Comparison of ENCODE assay signal across 28 mouse cellular contexts in genomic region chr1:190630193-190630592, GRCm38 (mm10).
"Had no signal": no experiment of that assay in that cellular context is flagged by ENCODE, and none has a peak within 500 bp of the region (broad histone marks: within the 10 kb centered on the region; RNA-seq: fewer than 3 reads in every experiment).

No protein-coding gene starts in this region.

- H3K27ac ChIP-seq: embryonic facial prominence, embryonic 10.5 days; embryonic facial prominence, embryonic 12.5 days; embryonic facial prominence, embryonic 13.5 days; embryonic facial prominence, embryonic 15.5 days; forebrain, embryonic 10.5 days; forebrain, embryonic 12.5 days; forebrain, embryonic 13.5 days; forebrain, embryonic 15.5 days; gastrocnemius, adult 2 months; heart, adult 2 months had no signal

- DNase-seq: cerebellum, adult 2 months; cerebellum, adult 8-10 months; cerebellum, adult 9-10 months; cerebellum, adult 9-11 months; cerebellum, postnatal 10 days; cerebellum, postnatal 14 days; cerebellum, postnatal 25 days; cerebellum, postnatal 36 days; embryo, embryonic 11 days; forebrain, postnatal 0 days; gastrocnemius, adult 2 months; gastrocnemius, postnatal 10 days; gastrocnemius, postnatal 14 days; gastrocnemius, postnatal 25 days; gastrocnemius, postnatal 36 days; heart, adult 18-20 months; heart, adult 2 months had no signal

- H3K27me3 ChIP-seq: embryonic facial prominence, embryonic 12.5 days; embryonic facial prominence, embryonic 13.5 days; embryonic facial prominence, embryonic 15.5 days; forebrain, embryonic 13.5 days; forebrain, embryonic 15.5 days had no signal

- H3K9me3 ChIP-seq: embryonic facial prominence, embryonic 10.5 days; embryonic facial prominence, embryonic 12.5 days; embryonic facial prominence, embryonic 13.5 days; embryonic facial prominence, embryonic 15.5 days; forebrain, embryonic 10.5 days; forebrain, embryonic 12.5 days; forebrain, embryonic 13.5 days; forebrain, embryonic 15.5 days had no signal

- ATAC-seq: forebrain, embryonic 13.5 days; forebrain, embryonic 14.5 days; forebrain, embryonic 15.5 days; forebrain, embryonic 16.5 days; forebrain, postnatal 0 days had no signal

- H3K4me3 ChIP-seq: embryonic facial prominence, embryonic 10.5 days; embryonic facial prominence, embryonic 12.5 days; embryonic facial prominence, embryonic 13.5 days; embryonic facial prominence, embryonic 15.5 days; erythroblast, embryonic 14.5 days; forebrain, embryonic 10.5 days; forebrain, embryonic 12.5 days; forebrain, embryonic 13.5 days; forebrain, embryonic 15.5 days; gastrocnemius, adult 2 months; heart, adult 2 months had no signal

- H3K4me2 ChIP-seq: embryonic facial prominence, embryonic 12.5 days; embryonic facial prominence, embryonic 13.5 days; embryonic facial prominence, embryonic 15.5 days; forebrain, embryonic 12.5 days; forebrain, embryonic 13.5 days; forebrain, embryonic 15.5 days had no signal

- H3K9ac ChIP-seq: embryonic facial prominence, embryonic 12.5 days; embryonic facial prominence, embryonic 13.5 days; embryonic facial prominence, embryonic 15.5 days; forebrain, embryonic 12.5 days; forebrain, embryonic 13.5 days; forebrain, embryonic 15.5 days; forebrain, postnatal 0 days had no signal

- H3K4me1 ChIP-seq: embryonic facial prominence, embryonic 12.5 days; embryonic facial prominence, embryonic 13.5 days; embryonic facial prominence, embryonic 15.5 days had no signal

- H3K36me3 ChIP-seq: embryonic facial prominence, embryonic 10.5 days; embryonic facial prominence, embryonic 12.5 days; embryonic facial prominence, embryonic 13.5 days; embryonic facial prominence, embryonic 15.5 days; forebrain, embryonic 10.5 days; forebrain, embryonic 12.5 days; forebrain, embryonic 15.5 days had no signal
